Mouse (Mus musculus) heart, adult 2 months (tissue): ENCODE measurements at regions not wholly inside any gene's neighbourhood (a gene's known extent, or its start where the extent isn't known, plus 50 kb on each side); places are given as distances from the start of the nearest gene placed in this dataset.

Experiments
- CTCF ChIP-seq: fragments of 200-600 bp; IDR thresholded peaks from 2 replicates; pipeline ENCODE4 v1.8.1; 2022; ENCODE audit warnings: antibody characterized with exemption, mild to moderate bottlenecking, moderate library complexity
- EP300 ChIP-seq: fragments of 200-500 bp; IDR thresholded peaks from 2 replicates; pipeline ENCODE4 v1.6.1; 2011; ENCODE audit warnings: low read depth, low read length, control low read depth; ENCODE audit not compliant: insufficient read depth

DNA sequence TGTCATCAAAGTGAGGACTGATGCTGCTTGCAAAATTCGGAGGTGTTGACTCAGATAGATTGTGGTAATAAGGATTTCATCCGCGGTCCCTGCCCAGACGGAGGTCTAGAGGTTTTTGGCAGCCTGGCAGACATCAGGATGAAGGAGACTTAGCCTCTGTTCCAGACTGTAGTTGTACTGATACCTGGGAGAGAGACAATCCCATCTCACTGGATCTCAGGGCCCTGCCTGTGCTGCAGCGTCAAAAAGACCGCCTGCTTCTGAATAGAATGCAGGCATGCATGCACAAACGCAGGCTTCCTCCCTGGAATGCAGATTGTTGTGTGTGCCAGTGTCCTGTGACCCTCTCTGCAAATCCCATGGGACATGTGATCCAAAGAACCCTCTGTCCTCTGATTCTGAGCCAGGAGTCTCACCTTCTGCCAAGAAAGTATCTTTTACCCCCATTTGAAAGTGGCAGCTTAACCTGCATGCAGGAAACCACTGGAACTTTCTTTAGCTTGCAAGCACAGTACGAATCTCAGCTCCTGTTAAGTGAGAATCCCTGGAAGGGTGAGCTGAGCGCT, 155.2 kb downstream of the Syk start:
- TF ChIP-seq CTCF, result no peak
- TF ChIP-seq EP300, result 0 out of 2 replicates have a peak, but pooled peaks have one; percentile 59
